Mouse (Mus musculus): ENCODE measurements around the gene Zfp804a.

DNA sequence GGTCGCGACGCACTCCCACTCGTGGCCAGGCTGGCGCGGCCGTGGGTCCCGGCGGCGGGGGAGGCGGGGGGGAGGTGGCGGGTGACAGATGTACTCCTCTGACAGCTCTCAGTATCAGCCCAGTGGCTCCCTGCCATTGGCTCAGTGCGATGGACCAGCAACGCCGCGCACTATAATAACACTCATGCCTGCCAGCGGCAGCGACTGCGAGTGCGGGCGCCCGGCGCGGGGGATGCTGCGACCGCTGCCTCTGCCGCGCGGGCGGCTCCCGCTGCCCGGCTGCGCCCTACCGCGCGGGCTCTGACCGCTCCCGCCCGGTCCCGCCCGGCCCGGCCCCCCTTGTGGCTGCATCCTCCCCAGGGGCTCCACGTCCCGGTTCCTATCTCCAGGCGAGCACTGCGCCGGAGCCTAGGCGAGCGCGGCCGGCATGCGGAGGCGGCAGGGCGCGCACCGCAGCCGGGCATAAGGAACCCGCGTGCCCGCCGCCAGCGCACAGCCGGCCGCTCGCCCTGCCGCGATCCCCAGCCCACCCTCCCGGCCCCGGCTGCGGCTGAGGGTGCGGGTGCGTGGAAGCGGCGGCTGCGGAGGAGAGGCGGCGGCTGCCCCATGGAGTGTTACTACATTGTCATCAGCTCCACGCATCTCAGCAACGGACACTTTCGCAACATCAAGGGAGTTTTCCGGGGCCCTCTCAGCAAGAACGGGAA, at the start of gene Zfp804a:
- TF ChIP-seq POLR2A (IDR thresholded peaks at IDR 0.05; ENCODE audit: insufficient read length, low read depth) (no peak), USF1 (IDR thresholded peaks at IDR 0.05; ENCODE audit: low read depth) (no peak), MAX (IDR thresholded peaks at IDR 0.05; ENCODE audit: low read depth) (no peak), MYOD1 (IDR thresholded peaks at IDR 0.05; ENCODE audit: control insufficient read depth in 1 of 3, insufficient read length in 2 of 3, low read depth in 2 of 3) (no peak), CEBPB (IDR thresholded peaks at IDR 0.05; ENCODE audit: insufficient read depth, poor library complexity, severe bottlenecking) (no peak), POLR2AphosphoS2 (IDR thresholded peaks at IDR 0.05; ENCODE audit: insufficient read length, low read depth) (no peak), SRF (IDR thresholded peaks at IDR 0.05; ENCODE audit: control insufficient read depth, insufficient read length, low read depth) (no peak), E2F4 (IDR thresholded peaks at IDR 0.05; ENCODE audit: insufficient read depth) (no peak), TCF12 (IDR thresholded peaks at IDR 0.05; ENCODE audit: insufficient read depth, poor library complexity, severe bottlenecking) (no peak), MYOG (IDR thresholded peaks at IDR 0.05; ENCODE audit: control insufficient read depth in 1 of 3, insufficient read depth in 1 of 3, insufficient read length in 2 of 3, low read depth in 2 of 3) (no peak)

All from myocyte (in vitro differentiated cells).